Mouse (Mus musculus) liver, adult 2 months (tissue): Measurements from ENCODE around the gene Snta1.

Experiments
- CTCF ChIP-seq: fragments of 200-500 bp; IDR thresholded peaks from 2 replicates; pipeline ENCODE4 v1.5.1; 2011; ENCODE audit warnings: low read depth, low read length, control low read depth
- POLR2A ChIP-seq: fragments of 200-500 bp; IDR thresholded peaks from 2 replicates; pipeline ENCODE4 v1.6.1; 2011; ENCODE audit warnings: low read length, control low read depth; ENCODE audit not compliant: insufficient read depth; ENCODE audit errors: extremely low read depth

- TF ChIP-seq CTCF (peak; percentile 34), POLR2A (no peak)
Measured at GRCm38 (mm10) chr2:154412018-154412666, 4.2 kb upstream of the Snta1 start.
